Mouse (Mus musculus): ENCODE results near the gene Cnih2. TPM values are rescaled to one million over a fixed set of nuclear protein-coding genes. Genes with fewer than 3 reads are reported as not detected.

The Cnih2 gene
- polyA plus RNA-seq, 1 experiment from 2014 or later: 369 TPM

DNA sequence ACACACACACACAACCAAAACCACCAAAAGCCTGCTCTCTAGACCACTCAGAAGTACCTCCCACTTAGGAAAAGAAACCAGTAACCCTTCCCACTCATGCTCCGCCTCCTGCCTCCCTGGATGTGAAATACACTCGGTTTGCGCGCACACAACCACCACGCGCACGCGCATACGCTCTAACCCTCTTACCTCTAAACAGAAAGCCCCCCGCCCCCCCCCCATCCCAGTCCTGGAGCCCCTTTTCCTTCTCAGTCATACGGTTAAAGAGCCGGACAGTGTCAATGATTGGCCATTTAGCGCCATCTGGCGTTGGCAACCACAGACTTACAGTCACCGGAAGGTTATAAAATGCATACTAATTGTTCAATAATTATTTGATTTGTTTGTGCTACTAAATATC, 25.3 kb downstream of the Cnih2 start:
- H3K9me3 ChIP-seq (replicated peaks): no peaks in the 10 kb centered on the region
- H3K4me2 ChIP-seq: peak overlapping the region; percentile 83
- H3K4me1 ChIP-seq: peaks cover 34% of the 10 kb centered on the region
- peaks cover 38% of the 10 kb centered on the region for H3K27me3 ChIP-seq (replicated peaks)
- 1% methylated on average over 15 of the region's 15 CpGs for WGBS
- ATAC-seq (ENCODE audit: low FRiP score): no peak
- H3K36me3 ChIP-seq: no peaks in the 10 kb centered on the region
- H3K27ac ChIP-seq (replicated peaks): no peak overlapping the region
- peak overlapping the region; percentile 44 for H3K4me3 ChIP-seq (replicated peaks)
- H3K9ac ChIP-seq (replicated peaks): no peak overlapping the region

DNA sequence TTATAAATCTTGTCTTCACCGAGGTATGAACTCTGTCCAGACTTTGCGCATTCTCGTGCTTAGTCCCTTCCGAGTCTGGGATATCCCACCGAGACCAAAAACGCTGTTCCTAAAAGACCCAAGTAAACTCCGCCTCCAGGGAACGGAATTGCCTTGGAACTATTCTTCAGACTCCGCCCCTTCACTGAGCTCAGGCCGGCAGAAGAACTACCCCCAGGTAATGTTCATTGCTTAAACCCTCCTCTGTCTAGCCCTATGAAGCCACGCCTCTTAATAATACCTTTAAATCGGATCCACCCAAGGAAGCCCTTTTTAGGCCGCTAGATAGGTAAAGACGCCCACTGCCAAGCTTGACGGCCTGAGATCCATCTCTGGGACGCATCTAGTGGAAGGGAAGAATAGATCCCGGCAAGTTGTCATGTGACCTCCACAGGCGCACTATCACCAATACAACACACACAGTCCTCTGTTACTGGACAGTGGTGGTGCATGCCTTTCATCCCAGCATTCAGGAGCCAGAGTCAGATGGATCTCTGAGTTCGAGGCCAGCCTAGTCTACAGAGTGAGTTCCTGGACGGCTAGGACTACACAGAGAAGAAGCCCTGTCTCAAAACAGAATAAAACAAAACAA, 25.8 kb downstream of the Cnih2 start:
- peaks cover 40% of the 10 kb centered on the region for H3K4me1 ChIP-seq
- no peak overlapping the region for H3K9ac ChIP-seq (replicated peaks)
- 4% methylated on average over 20 of the region's 20 CpGs for whole genome bisulfite sequencing

DNA sequence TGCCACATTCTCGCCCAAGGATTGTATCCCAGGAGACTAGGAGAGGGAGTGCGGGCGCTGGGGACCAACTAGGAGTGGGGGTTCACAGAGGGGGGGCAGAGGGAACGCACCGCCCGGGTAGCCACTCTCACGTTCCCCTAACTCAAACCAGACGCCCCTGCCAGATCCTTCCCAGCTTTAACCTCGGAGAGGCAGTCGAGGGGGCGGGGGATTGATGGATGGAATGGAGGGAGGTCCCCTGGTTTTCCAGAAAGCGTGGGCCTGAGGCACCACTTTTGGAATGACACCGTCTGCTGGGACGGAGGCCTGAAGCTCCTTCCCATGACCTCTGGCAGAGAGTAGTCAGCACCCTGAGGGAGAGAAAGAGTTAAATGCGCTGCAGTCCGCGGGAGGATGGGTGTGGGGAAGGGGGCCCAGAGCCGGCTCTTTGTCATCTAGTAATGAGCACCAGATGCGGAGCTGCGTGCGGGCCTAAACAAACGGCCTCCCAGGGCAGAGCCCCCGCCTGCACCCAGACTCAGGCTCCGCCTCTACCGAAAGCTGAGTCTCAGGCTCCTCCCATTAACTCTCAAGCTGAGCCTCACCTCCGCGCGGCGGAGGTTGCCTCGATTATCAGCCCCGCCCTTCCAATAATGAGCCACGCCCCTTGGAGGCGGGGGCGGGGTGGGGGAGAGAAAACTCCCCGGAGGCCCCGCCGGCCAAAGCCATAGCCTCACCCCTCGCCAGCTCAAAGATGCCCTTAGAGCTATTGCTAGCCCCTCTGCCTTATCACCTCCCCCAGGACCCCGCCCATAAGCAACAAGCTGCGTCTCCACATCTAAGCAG, 26.6 kb downstream of the Cnih2 start:
- H3K27me3 ChIP-seq (replicated peaks): peaks cover 47% of the 10 kb centered on the region

More for the DNA sequence above, 25.8 kb downstream of the Cnih2 start:
- H3K4me2 ChIP-seq: peak overlapping the region; percentile 83
- peak overlapping the region; percentile 44 for H3K4me3 ChIP-seq (replicated peaks)
- H3K27me3 ChIP-seq (replicated peaks): peaks cover 39% of the 10 kb centered on the region
- no peaks in the 10 kb centered on the region for H3K9me3 ChIP-seq (replicated peaks)
- peak overlapping the region; percentile 68 for H3K27ac ChIP-seq (replicated peaks)
- ATAC-seq (ENCODE audit: low FRiP score): no peak
- H3K36me3 ChIP-seq: no peaks in the 10 kb centered on the region

GRCm38 (mm10) chr19:5071077-5071476, 27.2 kb downstream of the Cnih2 start:
- peak overlapping the region; percentile 68 for H3K27ac ChIP-seq (replicated peaks)
- H3K27me3 ChIP-seq (replicated peaks): peaks cover 54% of the 10 kb centered on the region
- peak overlapping the region; percentile 44 for H3K4me3 ChIP-seq (replicated peaks)
- H3K9me3 ChIP-seq (replicated peaks): no peaks in the 10 kb centered on the region
- WGBS: 10% methylated on average over 11 of the region's 11 CpGs
- ATAC-seq (ENCODE audit: low FRiP score): no peak
- H3K4me1 ChIP-seq: peaks cover 45% of the 10 kb centered on the region
- no peaks in the 10 kb centered on the region for H3K36me3 ChIP-seq
- peak overlapping the region; percentile 83 for H3K4me2 ChIP-seq
- peak overlapping the region; percentile 51 for H3K9ac ChIP-seq (replicated peaks)

More for the DNA sequence above, 26.6 kb downstream of the Cnih2 start:
- Histone ChIP-seq H3K36me3 (no peaks in the 10 kb centered on the region), H3K4me3 (replicated peaks) (peak overlapping the region; percentile 44), H3K27ac (replicated peaks) (peak overlapping the region; percentile 68), H3K9ac (replicated peaks) (peak overlapping the region; percentile 51), H3K9me3 (replicated peaks) (no peaks in the 10 kb centered on the region), H3K4me2 (peak overlapping the region; percentile 83), H3K4me1 (peaks cover 45% of the 10 kb centered on the region)
- WGBS: 1% methylated on average over 40 of the region's 40 CpGs
- ATAC-seq (ENCODE audit: low FRiP score): peak; percentile 82

GRCm38 (mm10) chr19:5069978-5070377, 28.3 kb downstream of the Cnih2 start:
- peaks cover 57% of the 10 kb centered on the region for H3K27me3 ChIP-seq (replicated peaks)
- no peak for ATAC-seq (ENCODE audit: low FRiP score)
- H3K9ac ChIP-seq (replicated peaks): no peak overlapping the region
- H3K4me3 ChIP-seq (replicated peaks): no peak overlapping the region
- H3K36me3 ChIP-seq: no peaks in the 10 kb centered on the region
- peaks cover 45% of the 10 kb centered on the region for H3K4me1 ChIP-seq
- peak overlapping the region; percentile 83 for H3K4me2 ChIP-seq
- H3K27ac ChIP-seq (replicated peaks): no peak overlapping the region
- H3K9me3 ChIP-seq (replicated peaks): no peaks in the 10 kb centered on the region
- WGBS: 76% methylated on average over 7 of the region's 7 CpGs

DNA sequence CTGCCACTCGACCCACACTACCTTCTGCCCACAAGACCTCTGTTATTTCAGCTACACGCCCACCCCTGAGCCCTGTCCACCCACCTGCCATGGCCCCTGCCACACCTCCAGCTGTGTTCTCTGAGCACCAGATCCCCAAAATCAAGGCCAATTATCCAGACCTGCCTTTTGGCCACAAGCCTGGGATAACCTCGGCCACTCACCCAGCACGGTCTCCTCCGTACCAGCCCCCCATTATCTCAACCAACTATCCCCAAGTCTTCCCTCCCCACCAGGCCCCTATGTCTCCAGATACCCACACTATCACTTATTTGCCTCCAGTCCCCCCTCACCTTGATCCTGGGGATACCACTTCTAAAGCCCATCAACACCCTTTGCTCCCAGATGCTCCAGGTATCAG, 28.8 kb downstream of the Cnih2 start:
- WGBS: 81% methylated on average over 5 of the region's 5 CpGs
- Histone ChIP-seq H3K27ac (replicated peaks) (no peak overlapping the region), H3K4me2 (peak overlapping the region; percentile 83), H3K4me1 (peaks cover 45% of the 10 kb centered on the region), H3K36me3 (no peaks in the 10 kb centered on the region), H3K27me3 (replicated peaks) (peaks cover 52% of the 10 kb centered on the region), H3K9ac (replicated peaks) (no peak overlapping the region), H3K4me3 (replicated peaks) (peak overlapping the region; percentile 41; the same call in 1 of the 2 replicates), H3K9me3 (replicated peaks) (no peaks in the 10 kb centered on the region)
- no peak for ATAC-seq (ENCODE audit: low FRiP score)

DNA sequence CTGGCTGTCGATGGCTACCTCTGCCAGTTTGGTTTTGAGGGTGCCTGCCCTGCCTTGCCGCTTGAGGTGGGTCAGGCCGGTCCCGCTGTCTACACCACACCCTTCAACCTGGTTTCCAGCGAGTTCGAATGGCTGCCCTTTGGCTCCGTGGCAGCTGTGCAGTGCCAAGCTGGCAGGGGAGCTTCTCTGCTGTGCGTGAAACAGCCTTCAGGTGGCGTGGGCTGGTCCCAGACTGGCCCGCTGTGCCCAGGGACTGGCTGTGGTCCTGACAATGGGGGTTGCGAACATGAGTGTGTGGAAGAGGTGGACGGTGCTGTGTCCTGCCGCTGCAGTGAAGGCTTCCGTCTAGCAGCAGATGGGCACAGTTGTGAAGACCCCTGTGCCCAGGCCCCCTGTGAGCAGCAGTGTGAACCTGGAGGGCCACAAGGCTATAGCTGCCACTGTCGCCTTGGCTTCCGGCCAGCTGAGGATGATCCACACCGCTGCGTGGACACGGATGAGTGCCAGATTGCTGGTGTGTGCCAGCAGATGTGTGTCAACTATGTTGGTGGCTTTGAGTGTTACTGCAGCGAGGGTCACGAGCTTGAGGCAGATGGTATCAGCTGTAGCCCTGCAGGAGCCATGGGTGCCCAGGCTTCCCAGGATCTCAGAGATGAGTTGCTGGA, 29.6 kb downstream of the Cnih2 start:
- no peaks in the 10 kb centered on the region for H3K36me3 ChIP-seq
- H3K4me3 ChIP-seq (replicated peaks): peak overlapping the region; percentile 41
- WGBS: 28% methylated on average over 21 of the region's 21 CpGs
- peak overlapping the region; percentile 83 for H3K4me2 ChIP-seq
- H3K27me3 ChIP-seq (replicated peaks): peaks cover 44% of the 10 kb centered on the region
- no peaks in the 10 kb centered on the region for H3K9me3 ChIP-seq (replicated peaks)
- H3K4me1 ChIP-seq: peaks cover 45% of the 10 kb centered on the region
- H3K27ac ChIP-seq (replicated peaks): no peak overlapping the region
- peak overlapping the region; percentile 53 for H3K9ac ChIP-seq (replicated peaks)
- ATAC-seq (ENCODE audit: low FRiP score): no peak

GRCm38 (mm10) chr19:5067867-5068569, 30.3 kb downstream of the Cnih2 start, which contains the start of gene Cd248:
Gene Cd248, plus strand, starts transcription at chr19:5068078.
- 2% methylated on average over 56 of the region's 56 CpGs for WGBS
- no peak; the same call in 1 of the 2 replicates for ATAC-seq (ENCODE audit: low FRiP score)

DNA sequence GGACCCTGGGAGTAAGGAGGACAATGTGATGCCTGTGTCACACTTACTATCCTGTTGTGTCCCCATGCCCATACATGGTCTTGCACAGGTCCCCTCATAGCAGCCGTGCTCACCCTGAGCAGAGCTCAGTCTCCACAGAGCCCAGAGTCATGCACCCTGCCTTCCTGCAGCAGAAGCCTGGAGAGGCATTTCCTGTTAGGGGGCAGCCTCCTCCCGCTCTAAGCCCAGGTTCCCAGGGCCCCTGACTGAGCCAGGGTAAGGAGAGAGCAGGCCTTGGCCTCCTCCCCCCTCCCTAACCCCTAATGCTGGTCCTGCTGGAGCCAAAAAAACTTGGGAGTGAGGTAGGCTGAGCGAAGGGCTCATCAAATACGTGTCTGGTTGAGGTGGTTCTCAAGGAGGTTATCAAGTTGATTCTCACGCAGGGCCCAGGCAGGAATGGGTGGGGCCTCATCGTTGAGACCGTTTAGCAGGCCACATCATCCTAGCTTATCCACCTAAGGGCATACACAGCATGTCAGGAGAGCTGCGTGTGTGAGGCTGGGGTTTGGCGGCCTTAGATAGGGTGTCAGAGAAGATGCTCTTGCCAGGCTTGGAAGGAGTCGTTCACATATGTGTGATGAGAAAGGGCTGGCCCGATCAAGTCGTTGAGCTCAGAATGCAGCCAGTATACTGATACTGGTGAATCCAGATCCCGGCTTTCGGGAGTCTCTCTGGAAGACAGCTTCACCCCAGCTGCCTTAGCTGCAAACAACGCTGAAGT, 31.1 kb downstream of the Cnih2 start:
- Histone ChIP-seq H3K9me3 (replicated peaks) (no peaks in the 10 kb centered on the region), H3K27ac (replicated peaks) (peak overlapping the region; percentile 29; the same call in 1 of the 2 replicates), H3K9ac (replicated peaks) (peak overlapping the region; percentile 53; the same call in 1 of the 2 replicates), H3K36me3 (no peaks in the 10 kb centered on the region), H3K4me2 (peak overlapping the region; percentile 83), H3K27me3 (replicated peaks) (peaks cover 41% of the 10 kb centered on the region), H3K4me3 (replicated peaks) (peak overlapping the region; percentile 41), H3K4me1 (peaks cover 35% of the 10 kb centered on the region)
- no peak for ATAC-seq (ENCODE audit: low FRiP score)
- 15% methylated on average over 15 of the region's 15 CpGs for WGBS

More at GRCm38 (mm10) chr19:5067867-5068569, 30.3 kb downstream of the Cnih2 start, which contains the start of gene Cd248:
- no peaks in the 10 kb centered on the region for H3K9me3 ChIP-seq (replicated peaks)
- H3K4me1 ChIP-seq: peaks cover 43% of the 10 kb centered on the region
- H3K27me3 ChIP-seq (replicated peaks): peaks cover 41% of the 10 kb centered on the region
- no peaks in the 10 kb centered on the region for H3K36me3 ChIP-seq
- H3K27ac ChIP-seq (replicated peaks): peak within 1 kb of the TSS; percentile 29; the same call in 1 of the 2 replicates
- peak within 1 kb of the TSS; percentile 53 for H3K9ac ChIP-seq (replicated peaks)
- H3K4me2 ChIP-seq: peak within 1 kb of the TSS; percentile 83
- peak within 1 kb of the TSS; percentile 41 for H3K4me3 ChIP-seq (replicated peaks)

GRCm38 (mm10) chr19:5065104-5065503, 33.2 kb downstream of the Cnih2 start:
- H3K9ac ChIP-seq (replicated peaks): no peak overlapping the region
- H3K36me3 ChIP-seq: no peaks in the 10 kb centered on the region
- no peak overlapping the region for H3K4me2 ChIP-seq
- H3K4me1 ChIP-seq: peaks cover 25% of the 10 kb centered on the region
- no peak overlapping the region for H3K4me3 ChIP-seq (replicated peaks)
- no peak overlapping the region for H3K27ac ChIP-seq (replicated peaks)
- WGBS: 68% methylated on average over 7 of the region's 7 CpGs
- peaks cover 35% of the 10 kb centered on the region for H3K27me3 ChIP-seq (replicated peaks)
- no peaks in the 10 kb centered on the region for H3K9me3 ChIP-seq (replicated peaks)
- ATAC-seq (ENCODE audit: low FRiP score): no peak
